Comparison of ENCODE assay signal across 7 mouse cellular contexts in the genomic region with DNA sequence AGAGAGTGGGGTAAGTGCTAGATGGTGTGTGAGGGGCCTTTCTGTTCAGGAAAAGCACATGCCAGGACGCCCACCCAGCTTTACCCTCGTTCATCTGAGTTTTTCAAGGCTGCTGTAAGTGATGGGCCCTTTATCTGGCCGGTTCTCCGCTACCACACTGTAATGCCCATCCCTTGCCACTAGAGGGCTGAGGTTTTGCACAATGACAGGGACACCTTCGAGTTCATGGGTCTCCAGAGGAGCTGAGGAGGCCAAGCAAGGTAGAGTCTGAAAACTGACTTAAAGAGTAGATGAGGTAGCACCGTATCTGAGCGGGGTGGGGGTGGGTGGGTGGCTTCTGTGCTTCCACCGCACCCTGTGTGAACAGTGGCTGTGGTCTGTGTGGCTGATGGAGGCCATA. TPM values are rescaled to one million over a fixed set of nuclear protein-coding genes. Genes with fewer than 3 reads are reported as not detected.
A peak's percentile ranks its signal among the peaks of the same experiment; 100 is the strongest.
DNase-seq lines count a peak whose midpoint lies in the region; ATAC-seq and TF ChIP-seq lines count a peak whose summit lies in the region.

No protein-coding gene starts in this region.

- H3K4me2 ChIP-seq in forebrain, embryonic 11.5 days (ENCODE audit: low read depth, low read length, severe bottlenecking), result no peak overlapping the region
- H3K4me2 ChIP-seq in kidney, embryonic 14.5 days (replicated peaks; ENCODE audit: low read depth, low read length), result no peak overlapping the region

- H3K27ac ChIP-seq in forebrain, embryonic 11.5 days (ENCODE audit: low read depth, low read length), result no peak overlapping the region
- no peak overlapping the region for H3K27ac ChIP-seq in kidney, embryonic 14.5 days (ENCODE audit: low read depth, low read length)

- H3K36me3 ChIP-seq in forebrain, embryonic 11.5 days (ENCODE audit: control insufficient read depth, insufficient read depth, low read length), result no peaks in the 10 kb centered on the region
- no peaks in the 10 kb centered on the region for H3K36me3 ChIP-seq in kidney, embryonic 14.5 days (ENCODE audit: control insufficient read depth, insufficient read depth, low read length)

- H3K27me3 ChIP-seq in forebrain, embryonic 11.5 days (ENCODE audit: control insufficient read depth, insufficient read depth, low read length), result no peaks in the 10 kb centered on the region
- no peaks in the 10 kb centered on the region for H3K27me3 ChIP-seq in kidney, embryonic 14.5 days (ENCODE audit: control insufficient read depth, insufficient read depth, low read length)

- ATAC-seq in forebrain, embryonic 11.5 days (replicated peaks; ENCODE audit: low FRiP score), result 0 out of 2 replicates have a peak, but pooled peaks have one; percentile 27
- peak; percentile 34; the same call in 1 of the 2 replicates for ATAC-seq in kidney, embryonic 14.5 days (ENCODE audit: low FRiP score, low TSS enrichment)

- 24% methylated on average over 8 of the region's 8 CpGs for WGBS in forebrain, embryonic 11.5 days
- 27% methylated on average over 8 of the region's 8 CpGs for WGBS in kidney, embryonic 14.5 days

- DNase-seq in 3T3-L1 (ENCODE audit: low read depth, low spot score), result peak; percentile 55
- DNase-seq in A20 (ENCODE audit: low read depth, low spot score), result peak; percentile 60
- DNase-seq in brain, embryonic 14.5 days (ENCODE audit: low read depth), result peak; percentile 66
- DNase-seq in forebrain, embryonic 11.5 days (ENCODE audit: low spot score), result peak; percentile 77
- peak; percentile 54 for DNase-seq in lung, postnatal 25 days (ENCODE audit: low spot score)
- peak; percentile 47 for DNase-seq in right cerebral cortex, postnatal 14 days

- no peak overlapping the region for H3K9ac ChIP-seq in forebrain, embryonic 11.5 days (ENCODE audit: low read length)
- H3K9ac ChIP-seq in kidney, embryonic 14.5 days (ENCODE audit: low read depth, low read length), result no peak overlapping the region

- TF ChIP-seq POLR2A in brain, embryonic 14.5 days (IDR thresholded peaks at IDR 0.05; ENCODE audit: borderline replicate concordance, extremely low read depth, insufficient read depth, insufficient read length, poor library complexity, severe bottlenecking), result no peak

- no peaks in the 10 kb centered on the region for H3K9me3 ChIP-seq in forebrain, embryonic 11.5 days (ENCODE audit: control insufficient read depth, low read length)
- H3K9me3 ChIP-seq in kidney, embryonic 14.5 days (ENCODE audit: control insufficient read depth, low read length), result no peaks in the 10 kb centered on the region

- H3K4me1 ChIP-seq in forebrain, embryonic 11.5 days (replicated peaks; ENCODE audit: control insufficient read depth, insufficient read depth, low read length), result no peaks in the 10 kb centered on the region
- no peaks in the 10 kb centered on the region for H3K4me1 ChIP-seq in kidney, embryonic 14.5 days (ENCODE audit: control insufficient read depth, insufficient read depth, low read length)

- peak; percentile 89 for TF ChIP-seq CTCF in brain, embryonic 14.5 days (IDR thresholded peaks at IDR 0.05; ENCODE audit: borderline replicate concordance, extremely low read depth, insufficient read depth, insufficient read length)

- H3K4me3 ChIP-seq in forebrain, embryonic 11.5 days (ENCODE audit: low read depth, low read length), result no peak overlapping the region
- H3K4me3 ChIP-seq in kidney, embryonic 14.5 days (ENCODE audit: low read length), result no peak overlapping the region

RNA-seq across cellular contexts. Expression of a gene that starts 27.2 kb away (rescaled TPM):
- 6.7 and 10.5 TPM in 2 replicates for polyA plus RNA-seq in brain, embryonic 14.5 days (2012; rRNA removed)
- 1.9 and 3.5 TPM in 2 replicates for polyA plus RNA-seq in forebrain, embryonic 11.5 days (2014; fragmentation: Nextera tagmentation; extraction: Ambion mirVana)
- 0.13 TPM in 1 of 2 replicates, not detected in the other for polyA plus RNA-seq in kidney, embryonic 14.5 days (2014; fragmentation: Nextera tagmentation; extraction: Ambion mirVana)
